Mouse (Mus musculus) heart, adult 18-20 months (tissue): Measurements from ENCODE around the gene Hsd17b12. TPM values are rescaled to one million over a fixed set of nuclear protein-coding genes. Genes with fewer than 3 reads are reported as not detected.

Experiments used
- DNase-seq, 2 experiments: peaks; one replicate each; pipeline ENCODE4 v3.0.0; 2021 to 2022; ENCODE audit warnings: mixed read lengths in 1 of 2
- total RNA-seq, 2 experiments: library from RNA; stranded (reverse); gene quantifications; 2 replicates each; pipeline ENCODE4 v1.2.3; 2021

Gene Hsd17b12
- total RNA-seq, 2 experiments from 2014 or later = 20.8 to 29.6 TPM

GRCm38 (mm10) chr2:94089901-94090300, 67.9 kb downstream of the Hsd17b12 start:
- no peak for DNase-seq

GRCm38 (mm10) chr2:94069482-94069881, 88.3 kb downstream of the Hsd17b12 start:
- DNase-seq = no peak

GRCm38 (mm10) chr2:94066540-94067135, 91.1 kb downstream of the Hsd17b12 start:
- no peak for DNase-seq

- no peak for DNase-seq
Measured at GRCm38 (mm10) chr2:94066120-94066519, 91.6 kb downstream of the Hsd17b12 start.

GRCm38 (mm10) chr2:94062791-94063190, 95.0 kb downstream of the Hsd17b12 start:
- no peak for DNase-seq

GRCm38 (mm10) chr2:94059459-94059858, 98.3 kb downstream of the Hsd17b12 start:
- peak in 1 of 2 experiments; percentile 49 for DNase-seq

- peak; percentile 35 to 54 for DNase-seq
Measured at GRCm38 (mm10) chr2:94054813-94055212, 103.0 kb downstream of the Hsd17b12 start.

GRCm38 (mm10) chr2:94051952-94052351, 105.8 kb downstream of the Hsd17b12 start:
- DNase-seq = no peak

- no peak for DNase-seq
Measured at GRCm38 (mm10) chr2:94050901-94051300, 106.9 kb downstream of the Hsd17b12 start.

GRCm38 (mm10) chr2:94049471-94050176, 108.1 kb downstream of the Hsd17b12 start:
- DNase-seq = no peak

- no peak for DNase-seq
Measured at GRCm38 (mm10) chr2:94048733-94049470, 108.9 kb downstream of the Hsd17b12 start.

GRCm38 (mm10) chr2:94048271-94048670, 109.5 kb downstream of the Hsd17b12 start:
- DNase-seq = no peak

GRCm38 (mm10) chr2:94045411-94046090, 112.2 kb downstream of the Hsd17b12 start:
- DNase-seq = peak; percentile 13 to 22

GRCm38 (mm10) chr2:94044174-94044573, 113.6 kb downstream of the Hsd17b12 start:
- peak in 1 of 2 experiments; percentile 6 for DNase-seq

- peak in 1 of 2 experiments; percentile 14 for DNase-seq
Measured at GRCm38 (mm10) chr2:94043662-94044061, 114.1 kb downstream of the Hsd17b12 start.

- no peak for DNase-seq
Measured at GRCm38 (mm10) chr2:94042461-94042860, 115.3 kb downstream of the Hsd17b12 start.

GRCm38 (mm10) chr2:94040391-94041125, 117.2 kb downstream of the Hsd17b12 start:
- DNase-seq = no peak

- peak; percentile 41 to 86 for DNase-seq
Measured at GRCm38 (mm10) chr2:94035428-94036331, 122.1 kb downstream of the Hsd17b12 start.

GRCm38 (mm10) chr2:94030602-94031001, 127.2 kb downstream of the Hsd17b12 start:
- DNase-seq = no peak

GRCm38 (mm10) chr2:94024637-94025036, 133.1 kb downstream of the Hsd17b12 start:
- no peak for DNase-seq
